Mouse (Mus musculus): ENCODE results near the gene Adk.
"Not testable (repeated sequence)": the region's sequence is repeated elsewhere in the genome, so short reads cannot be mapped to it uniquely, and the experiment has no call there.

DNA sequence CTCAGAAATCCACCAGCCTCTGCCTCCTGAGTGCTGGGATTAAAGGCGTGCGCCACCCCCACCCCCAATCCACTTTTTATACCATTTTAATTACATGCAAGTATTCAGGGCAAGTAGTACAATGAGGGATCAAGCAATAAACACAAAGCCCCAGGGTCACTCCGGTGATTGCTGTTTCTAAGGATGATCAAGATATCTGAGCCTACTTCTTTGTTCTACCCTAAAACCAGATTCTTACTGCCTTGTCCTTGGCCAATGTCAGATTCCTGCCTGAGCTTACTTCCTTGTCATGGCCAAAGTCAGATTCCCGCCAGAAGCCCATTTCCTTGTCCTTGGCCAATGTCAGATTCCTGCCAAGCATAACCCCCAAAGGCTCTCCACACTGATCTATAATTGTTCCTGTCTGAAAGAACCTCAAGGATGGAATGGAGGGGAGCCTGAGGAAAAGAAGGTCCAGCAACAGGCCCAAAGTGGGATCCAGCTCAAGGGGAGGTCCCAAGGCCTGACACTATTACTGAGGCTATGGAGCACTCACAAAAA lies 422.3 kb downstream of the Adk start:
- not testable (repeated sequence) for TF ChIP-seq CTCF (IDR thresholded peaks at IDR 0.05; ENCODE audit: control insufficient read depth, insufficient read depth, insufficient replicate concordance, low read depth, low read length); POLR2A (IDR thresholded peaks at IDR 0.05; ENCODE audit: control insufficient read depth, low read depth, low read length)
